Mouse (Mus musculus) stomach, postnatal 0 days (tissue): ENCODE data around the gene App. TPM values are rescaled to one million over a fixed set of nuclear protein-coding genes. Genes with fewer than 3 reads are reported as not detected.

Experiments used
- ATAC-seq: fragments of 200-750 bp; cut with Nextera tagmentation; 2 replicates; pipeline ENCODE4 v1.8.0; 2017; ENCODE audit not compliant: low FRiP score, low TSS enrichment
- DNase-seq: peaks from one replicate; pipeline ENCODE4 v3.0.0-alpha.2; 2016; ENCODE audit warnings: low spot score
- H3K27ac ChIP-seq: fragments of 300-500 bp; sonication (generic); replicated peaks from 2 replicates; pipeline ENCODE4 v1.5.1; 2014; ENCODE audit warnings: mild to moderate bottlenecking, control low read depth
- H3K27me3 ChIP-seq: fragments of 300-500 bp; sonication (generic); 2 replicates; pipeline ENCODE4 v1.6.1; 2014; ENCODE audit warnings: low read length; ENCODE audit not compliant: control insufficient read depth, insufficient read depth
- H3K36me3 ChIP-seq: fragments of 300-500 bp; sonication (generic); 2 replicates; pipeline ENCODE4 v1.6.1; 2014; ENCODE audit warnings: low read length, mixed read lengths; ENCODE audit not compliant: control insufficient read depth, insufficient read depth
- H3K4me1 ChIP-seq: fragments of 300-500 bp; sonication (generic); replicated peaks from 2 replicates; pipeline ENCODE4 v1.6.1; 2014; ENCODE audit warnings: antibody characterized with exemption; ENCODE audit not compliant: control insufficient read depth, insufficient read depth
- H3K4me2 ChIP-seq: fragments of 300-500 bp; sonication (generic); replicated peaks from 2 replicates; pipeline ENCODE4 v1.6.1; 2014; ENCODE audit warnings: low read depth, mild to moderate bottlenecking, control low read depth, moderate library complexity
- H3K4me3 ChIP-seq: fragments of 300-500 bp; sonication (generic); 2 replicates; pipeline ENCODE4 v1.5.1; 2014; ENCODE audit warnings: low read depth, low read length, control low read depth
- H3K9ac ChIP-seq: fragments of 300-500 bp; sonication (generic); 2 replicates; pipeline ENCODE4 v1.6.1; 2014; ENCODE audit warnings: mild to moderate bottlenecking, low read length, control low read depth, mixed read lengths
- H3K9me3 ChIP-seq: fragments of 300-500 bp; sonication (generic); 2 replicates; pipeline ENCODE4 v1.6.1; 2016; ENCODE audit warnings: low read length; ENCODE audit not compliant: control insufficient read depth
- CTCF ChIP-seq: IDR thresholded peaks from 2 replicates; pipeline ENCODE4 v1.5.1; 2016; ENCODE audit warnings: antibody characterized with exemption, low read depth, mild to moderate bottlenecking, moderate library complexity
- EP300 ChIP-seq: optimal IDR thresholded peaks from 2 replicates; pipeline ENCODE3; 2016; ENCODE audit warnings: antibody characterized with exemption
- WGBS: fragments of 180-500 bp; shearing (Covaris S2); extraction: QIAGEN DNeasy Blood & Tissue Kit; methylation state at CpG from one replicate; pipeline ENCODE4 v1.1.7; 2014; 5-methylcytosine and 5-hydroxymethylcytosine counted together
- polyA plus RNA-seq: library from polyadenylated mRNA; unstranded; fragments of >200 nt; fragmentation: Nextera tagmentation; extraction: Ambion mirVana; gene quantifications from 2 replicates; pipeline ENCODE4 v1.2.1, GENCODE M21; 2015

The App gene
- polyA plus RNA-seq, 1 experiment from 2014 or later = 156 TPM

- Histone ChIP-seq H3K9me3 (no peaks in the 10 kb centered on the region), H3K4me2 (no peak overlapping the region), H3K4me1 (no peaks in the 10 kb centered on the region), H3K27ac (no peak overlapping the region; the same call in 1 of the 2 replicates), H3K4me3 (no peak overlapping the region), H3K36me3 (no peaks in the 10 kb centered on the region; the same call in 1 of the 2 replicates), H3K27me3 (no peaks in the 10 kb centered on the region), H3K9ac (no peak overlapping the region)
- 87% methylated on average over 5 of the region's 5 CpGs for WGBS
- no peak for ATAC-seq
- no peak for TF ChIP-seq EP300
- no peak for TF ChIP-seq CTCF
- no peak for DNase-seq
Measured at GRCm38 (mm10) chr16:85115837-85116236, 57.7 kb downstream of the App start.

- H3K27ac ChIP-seq = no peak overlapping the region
- TF ChIP-seq CTCF (no peak), EP300 (no peak)
- no peak overlapping the region for H3K4me3 ChIP-seq
- H3K9ac ChIP-seq = no peak overlapping the region
- H3K36me3 ChIP-seq = no peaks in the 10 kb centered on the region; the same call in 1 of the 2 replicates
- no peak for DNase-seq
- no peak overlapping the region for H3K4me2 ChIP-seq
- H3K9me3 ChIP-seq = no peaks in the 10 kb centered on the region
- H3K27me3 ChIP-seq = no peaks in the 10 kb centered on the region
- WGBS = 96% methylated on average over 1 of the region's 1 CpGs
- H3K4me1 ChIP-seq = no peaks in the 10 kb centered on the region
- ATAC-seq = no peak
Measured at GRCm38 (mm10) chr16:85114742-85115141, 58.8 kb downstream of the App start.

- no peak for TF ChIP-seq CTCF
- TF ChIP-seq EP300 = no peak
- H3K27ac ChIP-seq = no peak overlapping the region
- H3K9ac ChIP-seq = no peak overlapping the region
- H3K4me3 ChIP-seq = no peak overlapping the region
- H3K9me3 ChIP-seq = no peaks in the 10 kb centered on the region
- no peaks in the 10 kb centered on the region for H3K4me1 ChIP-seq
- no peak for ATAC-seq
- 81% methylated on average over 2 of the region's 2 CpGs for WGBS
- no peak for DNase-seq
- no peaks in the 10 kb centered on the region for H3K36me3 ChIP-seq
- no peaks in the 10 kb centered on the region for H3K27me3 ChIP-seq
- H3K4me2 ChIP-seq = no peak overlapping the region
Measured at GRCm38 (mm10) chr16:85113941-85114340, 59.6 kb downstream of the App start.

- Histone ChIP-seq H3K9me3 (no peaks in the 10 kb centered on the region), H3K4me1 (no peaks in the 10 kb centered on the region), H3K9ac (no peak overlapping the region), H3K27ac (no peak overlapping the region), H3K36me3 (no peaks in the 10 kb centered on the region), H3K27me3 (no peaks in the 10 kb centered on the region), H3K4me3 (no peak overlapping the region), H3K4me2 (no peak overlapping the region)
- WGBS = 52% methylated on average over 2 of the region's 2 CpGs
- DNase-seq (no peak), ATAC-seq (no peak)
- no peak for TF ChIP-seq CTCF
Measured at GRCm38 (mm10) chr16:85112254-85112653, 61.3 kb downstream of the App start.

DNA sequence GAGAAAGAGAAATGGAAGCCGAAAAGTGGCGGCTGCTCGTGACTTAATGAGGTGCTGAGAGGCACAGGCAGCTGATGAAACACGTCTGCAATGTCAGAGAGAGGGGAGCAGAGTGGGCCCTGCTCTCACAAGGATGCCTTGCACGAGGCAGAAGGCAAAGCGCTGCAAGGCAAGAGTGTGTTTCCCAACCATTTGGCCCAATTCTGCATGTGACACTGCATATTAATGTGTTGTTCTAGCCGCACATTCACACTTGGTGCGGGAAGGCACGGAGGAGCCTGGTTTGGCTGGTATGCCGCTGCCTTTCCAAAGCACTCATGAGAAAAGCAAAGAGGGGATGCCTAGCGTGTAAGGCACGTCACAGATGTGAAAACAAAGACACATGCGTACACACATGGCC is 63.1 kb downstream of the App start:
- Histone ChIP-seq H3K9me3 (no peaks in the 10 kb centered on the region), H3K27ac (no peak overlapping the region), H3K36me3 (no peaks in the 10 kb centered on the region), H3K27me3 (no peaks in the 10 kb centered on the region), H3K4me1 (no peaks in the 10 kb centered on the region), H3K4me2 (no peak overlapping the region), H3K9ac (no peak overlapping the region), H3K4me3 (no peak overlapping the region)
- ATAC-seq (no peak), DNase-seq (no peak)
- 72% methylated on average over 13 of the region's 13 CpGs for WGBS
- no peak for TF ChIP-seq CTCF
- TF ChIP-seq EP300 = no peak

- no peak overlapping the region for H3K4me3 ChIP-seq
- WGBS = 75% methylated on average over 7 of the region's 7 CpGs
- TF ChIP-seq EP300 (no peak), CTCF (no peak)
- H3K36me3 ChIP-seq = no peaks in the 10 kb centered on the region
- no peaks in the 10 kb centered on the region for H3K4me1 ChIP-seq
- H3K9me3 ChIP-seq = no peaks in the 10 kb centered on the region
- H3K27me3 ChIP-seq = no peaks in the 10 kb centered on the region
- H3K4me2 ChIP-seq = no peak overlapping the region
- H3K27ac ChIP-seq = no peak overlapping the region
- ATAC-seq (no peak), DNase-seq (no peak)
- H3K9ac ChIP-seq = no peak overlapping the region
Measured at GRCm38 (mm10) chr16:85108486-85108885, 65.1 kb downstream of the App start.
